Mouse (Mus musculus) heart, embryonic 13.5 days (tissue): ENCODE data around the gene Nid2. TPM values are rescaled to one million over a fixed set of nuclear protein-coding genes. Genes with fewer than 3 reads are reported as not detected.

Experiments
- ATAC-seq: fragments of 200-750 bp; cut with Nextera tagmentation; 2 replicates; pipeline ENCODE4 v1.8.0; 2017; ENCODE audit warnings: moderate TSS enrichment; ENCODE audit not compliant: insufficient number of reproducible peaks, low FRiP score, low TSS enrichment; ENCODE audit errors: extremely low read depth
- H3K27ac ChIP-seq: fragments of 300-500 bp; sonication (generic); replicated peaks from 2 replicates; pipeline ENCODE4 v1.5.1; 2015; ENCODE audit warnings: moderate library complexity, mild to moderate bottlenecking, inconsistent platforms
- H3K27me3 ChIP-seq: fragments of 300-500 bp; sonication (generic); replicated peaks from 2 replicates; pipeline ENCODE4 v1.6.1; 2015; ENCODE audit warnings: mild to moderate bottlenecking, inconsistent platforms
- H3K36me3 ChIP-seq: fragments of 300-500 bp; sonication (generic); 2 replicates; pipeline ENCODE4 v1.6.1; 2015; ENCODE audit warnings: mild to moderate bottlenecking, inconsistent platforms
- H3K4me1 ChIP-seq: fragments of 300-500 bp; sonication (generic); 2 replicates; pipeline ENCODE4 v1.6.1; 2015; ENCODE audit warnings: inconsistent platforms
- H3K4me2 ChIP-seq: fragments of 300-500 bp; sonication (generic); 2 replicates; pipeline ENCODE4 v1.6.1; 2015; ENCODE audit warnings: inconsistent platforms, mild to moderate bottlenecking, moderate library complexity
- H3K4me3 ChIP-seq: fragments of 300-500 bp; sonication (generic); 2 replicates; pipeline ENCODE4 v1.5.1; 2015; ENCODE audit warnings: moderate library complexity, mild to moderate bottlenecking, inconsistent platforms
- H3K9ac ChIP-seq: fragments of 300-500 bp; sonication (generic); 2 replicates; pipeline ENCODE4 v1.6.1; 2015; ENCODE audit warnings: inconsistent platforms, mild to moderate bottlenecking, moderate library complexity
- H3K9me3 ChIP-seq: fragments of 300-500 bp; sonication (generic); 2 replicates; pipeline ENCODE4 v1.6.1; 2016; ENCODE audit warnings: inconsistent platforms
- WGBS: fragments of 180-500 bp; shearing (Covaris S2); methylation state at CpG from one replicate; pipeline ENCODE4 v1.1.7; 2015; ENCODE audit warnings: mixed read lengths; 5-methylcytosine and 5-hydroxymethylcytosine counted together
- polyA plus RNA-seq: library from polyadenylated mRNA; unstranded; fragments of >200 nt; fragmentation: Nextera tagmentation; extraction: Ambion mirVana; gene quantifications from 2 replicates; pipeline ENCODE4 v1.2.1, GENCODE M21; 2015

The Nid2 gene
- polyA plus RNA-seq, 1 experiment from 2014 or later, result 138 TPM

GRCm38 (mm10) chr14:19823321-19824142 is 72.5 kb downstream of the Nid2 start, which contains the start of gene Rtraf:
Rtraf (minus strand) TSS chr14:19823824.
- WGBS, result under 1% methylated on average over 80 of the region's 80 CpGs
- H3K4me1 ChIP-seq, result peaks cover 25% of the 10 kb centered on the region
- peak; percentile 94 for ATAC-seq
- no peaks in the 10 kb centered on the region for H3K9me3 ChIP-seq
- H3K36me3 ChIP-seq, result peaks cover 32% of the 10 kb centered on the region
- H3K9ac ChIP-seq, result peak within 1 kb of the TSS; percentile 97
- peak within 1 kb of the TSS; percentile 91 for H3K27ac ChIP-seq
- H3K4me2 ChIP-seq, result peak within 1 kb of the TSS; percentile 73
- peaks cover 13% of the 10 kb centered on the region for H3K27me3 ChIP-seq
- H3K4me3 ChIP-seq, result peak within 1 kb of the TSS; percentile 99

- 40% methylated on average over 11 of the region's 11 CpGs for WGBS
- Histone ChIP-seq H3K9me3 (no peaks in the 10 kb centered on the region), H3K36me3 (peaks cover 15% of the 10 kb centered on the region), H3K4me1 (peaks cover 25% of the 10 kb centered on the region), H3K9ac (peak overlapping the region; percentile 12; the same call in 1 of the 2 replicates), H3K4me2 (peak overlapping the region; percentile 24), H3K4me3 (no peak overlapping the region), H3K27me3 (peaks cover 21% of the 10 kb centered on the region), H3K27ac (no peak overlapping the region)
- no peak for ATAC-seq
Observed at GRCm38 (mm10) chr14:19825481-19825880, 74.4 kb downstream of the Nid2 start.

GRCm38 (mm10) chr14:19836289-19836688 is 85.2 kb downstream of the Nid2 start:
- H3K27ac ChIP-seq, result no peak overlapping the region
- H3K27me3 ChIP-seq, result peaks cover 8% of the 10 kb centered on the region; the same call in 1 of the 2 replicates
- no peak for ATAC-seq
- no peaks in the 10 kb centered on the region for H3K36me3 ChIP-seq
- 82% methylated on average over 3 of the region's 3 CpGs for WGBS
- H3K9ac ChIP-seq, result no peak overlapping the region
- no peak overlapping the region for H3K4me3 ChIP-seq
- H3K9me3 ChIP-seq, result no peaks in the 10 kb centered on the region
- no peak overlapping the region for H3K4me2 ChIP-seq
- no peaks in the 10 kb centered on the region for H3K4me1 ChIP-seq

DNA sequence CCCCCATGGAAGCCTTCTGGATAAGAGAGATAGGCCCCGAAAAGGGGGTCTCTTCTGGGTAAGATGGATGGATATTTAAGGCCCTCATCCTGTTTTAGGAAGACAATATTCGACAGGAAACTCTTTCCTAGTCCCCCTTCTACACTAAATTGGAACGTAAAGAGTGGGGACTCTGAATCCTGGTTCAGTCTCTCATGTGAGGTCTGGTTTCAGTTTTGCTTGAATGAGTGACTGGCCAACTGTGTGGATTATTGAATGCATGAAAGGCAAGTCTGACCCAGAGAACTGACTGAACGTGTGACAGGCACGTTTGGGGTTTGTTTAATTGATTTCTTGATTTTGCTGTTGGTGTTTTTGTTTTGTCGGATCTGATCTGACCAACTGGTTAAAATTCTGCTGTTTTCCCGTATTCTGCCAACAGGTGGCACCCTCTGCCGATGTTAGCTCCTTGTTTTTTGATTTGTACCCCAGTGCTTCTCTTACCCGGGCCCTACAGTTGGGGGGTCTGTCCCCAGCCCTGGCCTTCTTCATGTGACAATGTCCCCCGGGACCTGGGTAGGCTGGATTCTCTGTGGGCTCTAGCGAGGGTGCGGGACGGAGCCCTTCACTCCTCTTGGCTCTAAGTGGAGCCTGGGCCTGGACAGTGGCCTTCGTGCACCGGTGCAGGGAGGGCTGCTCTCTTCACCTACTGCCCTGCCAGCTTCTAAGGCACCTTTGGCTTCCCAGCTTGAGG is 88.7 kb downstream of the Nid2 start:
- no peak overlapping the region for H3K27ac ChIP-seq
- no peaks in the 10 kb centered on the region for H3K9me3 ChIP-seq
- ATAC-seq, result no peak
- H3K36me3 ChIP-seq, result no peaks in the 10 kb centered on the region
- H3K4me3 ChIP-seq, result peak overlapping the region; percentile 44
- peaks cover 12% of the 10 kb centered on the region; the same call in 1 of the 2 replicates for H3K27me3 ChIP-seq
- no peaks in the 10 kb centered on the region for H3K4me1 ChIP-seq
- WGBS, result 27% methylated on average over 15 of the region's 15 CpGs
- peak overlapping the region; percentile 65 for H3K4me2 ChIP-seq
- peak overlapping the region; percentile 74 for H3K9ac ChIP-seq

DNA sequence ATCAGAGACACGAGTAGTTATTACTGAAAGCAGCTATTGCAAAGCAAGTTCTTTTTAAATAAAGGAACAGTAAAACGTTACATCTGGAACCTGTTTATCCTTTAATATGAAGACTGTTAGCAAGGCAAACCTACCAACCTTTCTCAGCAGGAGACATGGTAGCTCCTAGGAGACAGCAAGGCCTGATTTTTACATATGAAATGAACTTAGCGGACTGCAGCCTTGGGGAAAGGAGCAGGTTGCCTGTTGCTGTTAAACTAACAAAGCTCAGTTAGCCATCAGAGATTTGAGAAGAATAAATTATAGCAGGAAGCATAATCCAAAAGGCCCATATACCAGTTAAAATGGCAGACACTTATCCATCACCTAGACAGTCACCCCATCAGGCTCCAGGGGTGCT is 102.4 kb downstream of the Nid2 start:
- Histone ChIP-seq H3K36me3 (no peaks in the 10 kb centered on the region), H3K27me3 (no peaks in the 10 kb centered on the region), H3K4me1 (no peaks in the 10 kb centered on the region), H3K9ac (no peak overlapping the region), H3K4me3 (no peak overlapping the region), H3K27ac (no peak overlapping the region), H3K4me2 (no peak overlapping the region), H3K9me3 (0 out of 2 replicates have a peak, but pooled peaks cover 6% of the 10 kb centered on the region)
- no peak for ATAC-seq
- WGBS, result 58% methylated on average over 3 of the region's 3 CpGs

DNA sequence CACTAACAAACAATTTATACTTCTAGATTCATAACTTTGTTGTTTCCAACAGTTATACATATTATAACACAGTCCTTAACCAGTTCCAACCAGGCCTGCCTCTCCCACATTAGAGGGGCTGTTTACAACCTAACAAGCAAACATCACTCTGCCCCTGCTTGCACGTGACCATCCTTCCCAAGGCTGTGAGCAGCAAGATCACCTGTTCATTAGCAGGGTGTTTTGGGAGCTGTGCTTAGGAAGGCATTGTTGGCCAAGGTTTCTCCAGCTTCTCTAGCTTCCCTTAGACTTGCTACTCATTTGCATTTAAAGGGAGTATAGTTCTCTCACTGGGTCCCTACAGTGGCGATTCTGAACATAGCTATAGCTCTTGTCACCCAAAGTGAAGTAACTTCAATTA is 107.2 kb downstream of the Nid2 start:
- Histone ChIP-seq H3K27ac (no peak overlapping the region), H3K4me3 (no peak overlapping the region), H3K27me3 (no peaks in the 10 kb centered on the region), H3K4me1 (no peaks in the 10 kb centered on the region), H3K9ac (no peak overlapping the region), H3K9me3 (0 out of 2 replicates have a peak, but pooled peaks cover 6% of the 10 kb centered on the region), H3K4me2 (no peak overlapping the region), H3K36me3 (no peaks in the 10 kb centered on the region)
- 72% methylated on average over 2 of the region's 2 CpGs for WGBS
- no peak for ATAC-seq

- H3K36me3 ChIP-seq, result no peaks in the 10 kb centered on the region
- no peak for ATAC-seq
- WGBS, result 43% methylated on average over 8 of the region's 8 CpGs
- H3K4me3 ChIP-seq, result no peak overlapping the region
- H3K27ac ChIP-seq, result no peak overlapping the region
- no peaks in the 10 kb centered on the region for H3K27me3 ChIP-seq
- 0 out of 2 replicates have a peak, but pooled peaks cover 6% of the 10 kb centered on the region for H3K9me3 ChIP-seq
- no peak overlapping the region for H3K4me2 ChIP-seq
- H3K4me1 ChIP-seq, result no peaks in the 10 kb centered on the region
- no peak overlapping the region for H3K9ac ChIP-seq
Observed at GRCm38 (mm10) chr14:19858808-19859776, 108.0 kb downstream of the Nid2 start.

DNA sequence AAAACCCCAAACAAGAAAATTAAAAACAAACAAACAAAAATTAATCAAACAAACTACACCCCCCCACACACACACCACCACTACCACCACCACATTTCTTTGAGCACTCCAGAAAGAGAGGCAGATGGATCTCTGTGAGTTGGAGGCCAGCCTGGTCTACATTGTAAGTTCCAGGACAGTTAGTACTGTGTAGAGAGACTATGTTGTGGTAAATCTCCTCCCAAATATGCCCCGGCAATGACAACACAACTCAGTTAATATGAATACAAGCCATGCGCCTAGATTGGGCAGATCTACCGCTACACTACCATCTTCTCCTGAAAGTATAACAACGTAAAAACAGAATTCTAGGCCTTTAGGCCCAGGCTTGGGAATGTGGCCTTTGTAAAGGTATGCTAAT is 109.2 kb downstream of the Nid2 start:
- Histone ChIP-seq H3K4me3 (no peak overlapping the region), H3K9ac (no peak overlapping the region), H3K4me1 (no peaks in the 10 kb centered on the region), H3K9me3 (0 out of 2 replicates have a peak, but pooled peaks cover 6% of the 10 kb centered on the region), H3K4me2 (no peak overlapping the region), H3K36me3 (no peaks in the 10 kb centered on the region), H3K27me3 (no peaks in the 10 kb centered on the region), H3K27ac (no peak overlapping the region)
- ATAC-seq, result no peak
- WGBS, result 90% methylated on average over 4 of the region's 4 CpGs
